Mouse (Mus musculus): ENCODE data around the gene Pla2g10.
"Not testable (repeated sequence)": the region's sequence is repeated elsewhere in the genome, so short reads cannot be mapped to it uniquely, and the experiment has no call there.

Gene Pla2g10

DNA sequence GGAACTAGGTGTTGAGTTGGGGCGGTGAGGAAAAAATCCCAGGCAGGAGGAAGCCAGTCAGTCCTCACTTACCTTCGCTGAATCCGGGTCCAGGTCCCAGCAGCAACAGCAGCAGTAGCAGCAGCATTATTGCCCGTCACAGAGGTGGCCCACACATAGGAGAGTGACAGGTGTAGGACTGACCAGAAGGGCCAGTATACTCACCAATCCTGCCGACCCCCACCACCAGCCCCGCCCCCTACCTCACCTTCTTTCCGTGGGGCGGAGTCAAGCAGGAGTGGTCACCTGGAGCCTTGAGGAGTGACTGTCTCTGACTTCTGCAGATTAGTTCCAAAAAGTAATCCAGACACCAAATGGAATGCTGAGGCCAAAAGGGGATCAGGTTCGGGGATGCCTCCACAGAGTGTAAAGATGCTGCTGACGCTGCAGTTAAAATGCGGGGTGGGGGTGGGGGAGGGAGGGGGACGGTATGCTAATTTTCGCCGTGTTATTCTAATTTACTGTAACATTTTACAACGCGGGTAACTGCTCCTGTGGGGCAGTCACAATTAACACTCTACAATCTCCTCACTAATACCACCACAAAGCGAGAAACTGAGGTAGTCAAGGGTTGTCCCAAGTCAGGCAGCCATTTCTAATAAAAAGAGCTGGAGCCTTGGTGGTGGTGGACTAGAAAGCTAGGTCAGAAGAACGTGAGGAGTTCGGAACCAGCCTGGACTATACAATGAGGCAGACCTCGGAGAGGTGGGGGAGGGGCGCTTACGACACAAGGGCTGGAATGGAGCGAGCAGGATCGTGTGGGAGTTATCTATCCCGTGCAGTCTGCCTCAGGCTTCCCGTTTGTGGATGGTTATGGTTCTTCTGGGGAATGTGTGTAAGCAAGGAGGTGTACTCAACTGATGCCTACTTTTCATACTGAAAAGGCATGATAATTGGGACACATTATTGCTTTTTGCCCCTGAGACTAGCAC is at the start of gene Pla2g10:
Pla2g10 (minus strand) TSS at position 699 of the 971 bp plus-strand sequence.
- DNase-seq (ENCODE audit: low spot score in 2 of 2): no peak

DNA sequence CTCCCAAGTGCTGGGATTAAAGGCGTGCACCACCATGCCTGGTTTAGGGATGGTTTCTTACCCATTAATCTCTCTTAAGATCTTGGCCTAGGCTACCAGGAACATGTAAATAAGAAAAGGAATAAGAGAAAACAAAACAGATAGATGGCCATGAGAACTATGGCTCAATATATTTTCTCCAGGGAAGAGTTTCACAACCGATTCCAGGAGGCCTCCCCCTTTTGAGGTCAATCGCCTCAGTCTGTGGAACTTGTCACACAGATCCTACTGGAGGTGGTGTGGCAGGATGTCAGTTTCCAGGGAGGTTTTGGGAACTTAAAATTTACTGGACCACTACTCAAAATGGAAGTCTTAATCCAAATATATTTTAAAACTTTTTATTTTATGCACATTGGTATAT is 43.9 kb upstream of the Pla2g10 start:
- not testable (repeated sequence) for DNase-seq (ENCODE audit: low spot score in 2 of 2)

DNA sequence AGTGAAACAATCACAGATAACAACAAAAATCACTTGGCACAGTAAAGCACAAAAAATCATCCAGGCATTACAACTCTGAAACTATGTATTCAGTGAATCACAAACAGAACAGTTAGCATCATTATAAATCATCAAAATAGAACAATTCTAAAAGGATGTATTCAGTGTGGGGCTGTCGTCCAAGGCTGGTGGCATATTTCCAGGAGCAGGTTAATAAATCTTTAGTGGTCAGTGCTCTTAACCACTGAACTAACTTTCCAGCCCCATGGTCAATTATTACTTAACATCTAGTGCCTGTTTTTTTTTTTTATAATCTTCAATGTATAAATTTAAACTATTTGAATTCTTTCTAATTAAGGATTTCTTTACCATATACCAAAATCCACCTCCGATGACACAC is 43.2 kb upstream of the Pla2g10 start:
- DNase-seq (ENCODE audit: low spot score in 2 of 2): not testable (repeated sequence)

DNA sequence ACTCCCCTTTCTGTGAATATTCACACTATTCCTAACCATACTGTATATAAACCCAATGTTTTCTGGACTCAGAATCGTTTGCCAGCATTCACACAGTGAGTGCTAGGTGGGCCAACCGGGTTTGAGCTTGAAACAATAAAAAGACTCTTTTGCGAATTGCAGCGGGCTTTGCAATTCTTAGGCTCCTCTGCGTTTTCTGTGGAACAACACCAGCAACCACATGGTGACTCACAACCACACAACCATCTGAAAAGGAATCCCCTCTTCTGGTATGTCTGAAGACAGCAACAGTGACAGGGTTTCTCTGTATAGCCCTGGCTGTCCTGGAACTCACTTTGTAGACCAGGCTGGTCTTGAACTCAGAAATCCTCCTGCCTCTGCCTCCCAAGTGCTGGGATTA is 41.3 kb upstream of the Pla2g10 start:
- DNase-seq (ENCODE audit: low spot score in 2 of 2): not testable (repeated sequence)

DNA sequence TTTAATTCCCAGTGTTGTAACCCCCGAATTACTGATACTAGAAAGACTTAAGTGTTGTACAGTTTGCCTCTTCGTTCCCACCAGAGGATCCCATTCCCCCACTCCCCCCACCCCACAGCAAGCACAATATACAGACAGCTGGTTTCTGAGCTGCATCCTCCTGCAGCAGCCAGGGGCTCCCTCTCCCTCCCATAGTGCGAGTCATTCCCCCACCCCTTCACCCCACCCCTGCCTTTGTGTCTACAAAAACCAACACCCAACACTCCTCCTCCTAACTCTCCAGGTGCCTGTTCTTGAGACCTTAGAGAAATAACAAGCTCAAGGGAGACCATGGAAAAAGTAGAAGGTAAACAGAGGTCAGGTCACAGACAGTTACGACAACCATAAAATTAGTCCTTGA is 40.8 kb upstream of the Pla2g10 start:
- DNase-seq (ENCODE audit: low spot score in 2 of 2): not testable (repeated sequence)

DNA sequence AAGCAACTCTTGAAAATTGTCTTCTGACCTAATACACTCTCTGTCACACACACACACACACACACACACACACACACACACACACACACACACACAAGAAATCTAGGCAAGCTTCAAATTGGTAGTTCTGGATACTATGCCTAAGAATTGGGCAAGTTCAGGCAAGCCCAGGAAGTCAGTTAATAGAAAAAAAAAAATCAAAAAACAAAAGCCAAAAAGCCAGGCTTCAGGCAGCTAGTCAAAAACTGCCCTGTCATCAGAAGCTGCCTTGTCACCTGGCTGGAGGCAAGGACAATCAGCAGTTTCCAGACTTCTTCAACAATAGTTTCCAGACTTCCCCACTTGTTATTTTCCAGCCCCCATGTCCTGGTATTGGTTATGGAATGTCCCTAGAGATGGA is 35.6 kb upstream of the Pla2g10 start:
- DNase-seq (ENCODE audit: low spot score in 2 of 2): no peak

DNA sequence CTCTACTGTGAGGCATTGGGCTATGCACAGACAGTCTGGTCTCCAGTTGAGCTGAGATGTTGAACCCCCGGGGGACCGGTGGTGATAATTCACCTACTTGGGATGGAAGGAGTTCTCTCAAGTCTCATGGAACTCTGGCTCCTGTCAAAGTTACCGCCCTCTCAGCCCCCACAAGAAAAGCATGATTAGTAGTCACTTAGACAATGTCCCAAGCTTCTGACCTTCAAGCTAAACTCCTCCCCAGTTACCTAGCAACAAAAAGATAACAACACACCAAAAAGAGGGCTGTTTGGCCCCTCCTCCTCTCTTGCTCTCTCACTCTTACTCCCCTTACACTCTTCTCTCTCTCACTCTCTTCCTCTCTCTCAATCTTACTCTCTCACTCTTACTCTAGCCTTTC is 33.7 kb upstream of the Pla2g10 start:
- no peak for DNase-seq (ENCODE audit: low spot score in 2 of 2)

DNA sequence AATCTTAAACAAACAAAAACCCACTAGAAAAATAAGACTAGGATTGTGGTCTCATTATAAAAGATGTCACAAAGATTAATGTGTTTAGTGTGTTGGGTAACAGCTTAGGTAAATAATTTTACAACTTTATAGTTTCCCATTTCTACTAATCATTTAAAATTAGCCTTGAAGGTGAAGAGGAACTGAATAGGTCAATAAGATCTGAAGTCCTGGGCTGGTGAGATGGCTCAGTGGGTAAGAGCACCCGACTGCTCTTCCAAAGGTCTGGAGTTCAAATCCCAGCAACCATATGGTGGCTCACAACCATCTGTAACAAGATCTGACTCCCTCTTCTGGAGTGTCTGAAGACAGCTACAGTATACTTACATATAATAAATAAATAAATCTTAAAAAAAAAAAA is 32.0 kb upstream of the Pla2g10 start:
- DNase-seq (ENCODE audit: low spot score in 2 of 2): not testable (repeated sequence)

DNA sequence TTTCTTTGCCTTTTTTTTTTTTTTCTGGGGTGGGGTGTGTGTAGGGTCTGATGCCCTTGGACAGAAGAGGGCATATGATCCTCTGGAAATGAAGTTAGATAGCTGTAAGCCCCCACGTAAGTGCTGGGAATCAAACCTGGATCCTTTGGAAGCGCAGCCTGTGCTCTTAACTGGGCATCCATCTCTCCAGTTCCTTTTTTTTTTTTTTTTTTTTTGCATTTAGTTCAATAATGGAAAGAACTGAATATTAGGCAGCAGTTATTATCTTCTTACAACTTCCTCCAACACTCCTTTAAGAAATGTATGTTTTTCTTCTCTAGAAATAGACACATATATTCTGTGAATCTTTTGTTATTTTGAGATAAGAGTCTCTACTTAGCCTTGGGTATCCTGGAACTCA is 27.0 kb upstream of the Pla2g10 start:
- no peak for DNase-seq (ENCODE audit: low spot score in 2 of 2)

DNA sequence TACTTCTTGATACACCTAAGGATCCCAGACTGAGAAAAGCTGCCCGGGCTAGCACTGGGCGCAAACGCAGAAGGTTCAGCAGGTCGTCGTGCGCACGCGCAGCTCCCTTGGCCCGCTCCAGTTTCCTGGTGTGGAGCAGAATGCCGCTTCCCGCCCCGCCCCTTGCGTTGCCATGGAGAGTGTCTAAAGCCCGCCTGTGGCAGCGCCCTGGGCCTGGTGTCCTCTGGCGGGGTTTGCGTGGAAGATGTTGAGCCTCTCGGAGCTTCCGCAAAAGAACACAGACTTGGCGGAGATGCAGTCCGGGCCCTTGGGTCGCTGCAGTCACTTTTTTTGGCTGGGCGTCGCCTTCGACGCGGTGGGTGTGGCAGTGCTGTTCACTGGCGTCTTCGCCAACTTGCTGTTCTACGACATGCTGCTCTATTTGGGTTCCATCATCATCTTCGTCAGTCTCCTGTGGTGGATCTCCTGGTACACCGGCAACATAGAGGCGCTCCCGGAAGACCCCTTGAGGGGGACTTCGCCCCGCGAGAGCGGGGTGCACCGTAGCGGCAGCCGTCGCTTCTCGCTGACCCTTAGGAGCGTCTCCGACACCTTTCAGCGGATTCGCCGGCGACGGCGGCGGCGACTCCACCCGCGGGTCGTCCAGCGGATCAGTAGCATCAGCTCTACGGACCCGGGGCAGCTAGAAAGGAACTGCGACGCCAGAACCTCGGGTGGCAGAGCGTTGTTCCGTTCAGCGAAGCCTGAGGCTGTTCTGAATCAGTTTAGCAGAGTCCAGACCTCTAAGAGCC is 23.8 kb upstream of the Pla2g10 start:
- peak; percentile 96 to 97 for DNase-seq (ENCODE audit: low spot score in 2 of 2)

DNA sequence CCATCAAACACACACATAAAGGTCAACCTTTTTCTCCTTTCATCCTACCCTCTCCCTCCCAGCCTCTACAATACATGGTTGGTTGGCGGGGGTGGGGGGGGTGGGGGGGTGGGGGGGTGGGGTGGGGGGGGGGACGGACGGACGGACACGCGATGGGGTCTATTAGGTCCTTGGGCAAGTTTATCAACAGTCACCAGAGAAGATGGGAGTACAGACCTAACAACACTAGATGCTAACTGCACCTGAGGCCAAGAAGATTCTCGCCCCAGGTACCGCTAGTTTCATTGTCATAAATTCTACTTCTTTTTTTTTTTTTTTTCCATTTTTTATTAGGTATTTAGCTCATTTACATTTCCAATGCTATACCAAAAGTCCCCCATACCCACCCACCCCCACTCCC is 23.2 kb upstream of the Pla2g10 start:
- no peak for DNase-seq (ENCODE audit: low spot score in 2 of 2)

DNA sequence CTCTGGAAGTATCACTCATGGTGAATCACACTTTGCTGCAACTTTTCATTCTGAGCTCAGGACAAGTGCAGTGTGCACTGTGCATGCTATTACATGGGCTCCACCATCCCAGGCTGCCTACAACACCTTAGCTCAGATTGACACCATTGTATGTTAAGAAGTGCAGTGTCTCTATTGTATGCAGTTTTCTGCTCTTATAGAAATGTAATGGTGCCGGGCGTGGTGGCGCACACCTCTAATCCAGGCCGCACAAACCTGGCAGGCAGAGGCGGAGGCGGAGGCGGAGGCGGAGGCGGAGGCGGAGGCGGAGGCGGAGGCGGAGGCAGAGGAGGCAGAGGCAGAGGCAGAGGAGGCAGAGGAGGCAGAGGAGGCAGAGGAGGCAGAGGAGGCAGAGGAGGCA is 19.8 kb upstream of the Pla2g10 start:
- no peak for DNase-seq (ENCODE audit: low spot score in 2 of 2)

DNA sequence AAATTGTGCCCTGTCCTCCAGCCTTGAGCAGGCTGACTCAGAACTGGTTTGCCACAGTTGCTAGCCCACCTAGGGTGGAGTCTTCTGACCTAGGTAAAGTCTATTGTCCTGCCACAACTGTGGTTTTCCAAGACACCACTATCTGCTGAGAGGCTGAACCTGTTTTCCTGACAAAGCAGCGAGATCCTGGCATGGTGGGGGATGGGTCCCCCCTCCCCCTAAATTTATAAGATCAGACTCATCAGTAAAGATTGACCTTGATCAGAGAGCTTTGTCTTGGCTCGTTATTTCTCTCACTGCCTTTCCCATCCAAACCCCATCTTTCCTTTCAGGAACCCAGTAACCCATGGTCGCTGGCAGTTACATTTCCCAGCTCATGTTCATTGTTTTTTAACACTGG is 19.2 kb upstream of the Pla2g10 start:
- no peak for DNase-seq (ENCODE audit: low spot score in 2 of 2)

DNA sequence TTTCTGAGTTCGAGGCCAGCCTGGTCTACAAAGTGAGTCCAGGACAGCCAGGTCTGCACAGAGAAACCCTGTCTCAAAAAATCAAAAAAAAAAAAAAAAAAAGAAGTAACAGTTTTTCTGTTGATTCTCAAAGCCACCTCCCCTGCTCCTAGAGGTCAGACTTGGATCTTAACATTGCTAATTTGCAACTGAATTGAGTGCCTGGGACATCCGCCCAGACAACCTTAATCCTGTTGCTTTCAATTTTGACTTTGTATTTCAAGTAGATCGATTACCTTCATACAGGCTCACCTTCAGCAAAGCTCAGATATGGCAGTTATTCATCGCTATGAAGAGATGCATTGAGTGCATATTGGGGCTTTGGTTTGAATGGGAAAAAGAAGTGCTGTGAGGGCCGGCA is 18.5 kb upstream of the Pla2g10 start:
- DNase-seq (ENCODE audit: low spot score in 2 of 2): no peak

DNA sequence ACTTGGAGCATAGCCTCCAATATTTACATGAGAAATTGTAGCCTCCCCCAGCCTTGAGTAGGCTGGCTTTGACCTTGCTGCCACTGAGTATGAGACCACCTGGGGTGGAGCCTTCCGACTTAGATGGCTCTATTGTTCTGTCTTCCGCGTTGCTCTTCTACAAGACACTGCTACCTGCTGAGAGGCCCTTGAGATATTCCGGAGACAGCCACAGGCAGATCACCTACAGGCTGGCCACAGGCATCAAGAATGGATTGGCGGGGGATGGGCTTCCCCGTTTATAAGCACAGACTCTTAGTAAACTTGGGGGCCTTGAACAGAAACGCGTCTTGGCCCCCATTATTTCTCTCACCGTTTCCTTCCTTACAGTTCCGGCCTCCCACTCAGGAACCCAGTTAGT is 18.0 kb upstream of the Pla2g10 start:
- DNase-seq (ENCODE audit: low spot score in 2 of 2): not testable (repeated sequence)

DNA sequence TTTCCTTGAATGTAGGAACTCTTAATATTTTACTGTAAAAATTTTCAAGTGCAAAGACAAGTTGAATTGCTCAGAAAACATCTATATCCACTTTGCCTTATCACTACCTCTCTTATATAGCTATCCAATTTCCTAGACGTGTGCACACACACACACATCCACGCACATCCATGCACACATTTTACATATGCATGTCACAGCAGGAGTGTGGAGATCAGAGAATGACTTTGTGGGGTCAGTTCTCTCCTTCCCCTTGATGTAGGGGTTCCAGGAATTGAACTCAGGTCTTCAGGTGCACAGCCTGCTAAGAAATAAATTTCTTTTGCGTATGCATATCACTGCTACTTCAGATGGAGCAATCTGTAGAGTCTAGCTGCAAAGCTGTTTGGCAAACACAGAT is 17.3 kb upstream of the Pla2g10 start:
- no peak for DNase-seq (ENCODE audit: low spot score in 2 of 2)

DNA sequence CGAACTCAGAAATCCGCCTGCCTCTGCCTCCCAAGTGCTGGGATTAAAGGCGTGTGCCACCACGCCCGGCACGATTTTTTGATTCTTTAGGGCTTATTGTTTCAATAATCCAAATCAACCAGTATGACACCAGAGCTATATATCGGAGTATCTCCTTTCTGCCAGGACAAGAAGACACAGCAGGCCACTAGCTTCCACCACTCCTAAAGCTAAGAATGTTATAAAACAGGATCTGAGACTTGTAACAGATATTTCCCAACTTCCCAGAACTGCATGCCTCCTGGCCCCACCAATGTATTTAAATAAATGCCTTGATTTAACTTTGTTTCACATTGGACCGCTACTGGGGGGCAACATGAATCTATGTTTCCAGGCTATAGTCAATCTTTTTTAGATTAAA is 16.9 kb upstream of the Pla2g10 start:
- no peak for DNase-seq (ENCODE audit: low spot score in 2 of 2)

DNA sequence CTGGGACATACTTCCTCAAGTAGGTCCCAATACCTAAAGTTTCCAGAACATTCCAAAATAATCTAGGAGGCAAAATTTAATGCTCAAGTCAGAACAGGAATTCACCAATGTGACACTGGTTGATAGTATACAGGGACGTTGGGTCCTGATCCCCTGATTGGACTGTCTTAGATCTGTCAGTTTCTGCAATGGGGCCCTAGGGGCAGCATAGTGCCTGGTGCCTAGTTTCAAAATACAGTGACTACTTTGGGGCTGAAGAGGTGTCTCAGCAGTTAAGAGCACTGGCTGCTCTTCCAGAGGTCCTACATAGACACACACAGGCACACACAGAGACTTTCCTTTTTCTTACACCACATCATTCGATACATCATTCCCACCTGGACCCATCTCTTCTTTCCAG is 10.1 kb upstream of the Pla2g10 start:
- DNase-seq (ENCODE audit: low spot score in 2 of 2): no peak

DNA sequence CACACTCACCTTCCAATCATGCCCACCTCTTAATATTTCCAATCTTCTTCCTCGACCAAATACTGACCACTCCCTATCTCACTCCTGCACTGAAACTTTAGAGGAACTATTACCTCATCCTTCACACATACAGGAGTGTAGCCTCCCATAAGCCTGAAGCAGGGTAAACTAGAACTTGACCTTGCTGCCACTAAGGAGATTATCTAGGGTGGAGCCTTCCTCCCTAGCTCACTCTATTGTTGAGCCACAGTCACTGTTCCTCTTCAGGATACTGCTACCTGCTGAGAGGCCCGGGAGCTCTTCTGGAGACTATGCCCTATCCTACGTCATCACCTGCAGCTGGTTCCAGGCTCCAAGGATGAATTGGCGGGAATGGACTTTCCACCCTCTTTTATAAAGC is 8.3 kb upstream of the Pla2g10 start:
- DNase-seq (ENCODE audit: low spot score in 2 of 2): not testable (repeated sequence)

DNA sequence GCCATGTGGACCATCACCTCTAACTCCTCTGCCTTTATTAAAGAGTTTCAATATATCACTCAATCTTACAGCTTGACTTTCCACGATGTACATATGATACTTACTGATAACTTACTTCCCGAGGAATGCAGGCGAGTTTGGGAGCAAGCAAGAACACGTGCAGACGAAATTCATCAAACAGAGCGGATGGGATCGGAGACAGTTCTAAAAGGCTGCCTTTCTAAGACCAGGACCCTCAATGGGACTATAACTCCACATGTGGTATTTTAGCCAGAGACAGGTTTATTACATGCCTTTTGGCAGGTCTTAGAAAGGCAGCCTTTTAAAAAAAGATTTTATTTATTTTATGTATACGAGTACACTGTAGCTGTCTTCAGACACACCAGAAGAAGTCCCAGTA is 5.2 kb upstream of the Pla2g10 start:
- DNase-seq (ENCODE audit: low spot score in 2 of 2): no peak

DNA sequence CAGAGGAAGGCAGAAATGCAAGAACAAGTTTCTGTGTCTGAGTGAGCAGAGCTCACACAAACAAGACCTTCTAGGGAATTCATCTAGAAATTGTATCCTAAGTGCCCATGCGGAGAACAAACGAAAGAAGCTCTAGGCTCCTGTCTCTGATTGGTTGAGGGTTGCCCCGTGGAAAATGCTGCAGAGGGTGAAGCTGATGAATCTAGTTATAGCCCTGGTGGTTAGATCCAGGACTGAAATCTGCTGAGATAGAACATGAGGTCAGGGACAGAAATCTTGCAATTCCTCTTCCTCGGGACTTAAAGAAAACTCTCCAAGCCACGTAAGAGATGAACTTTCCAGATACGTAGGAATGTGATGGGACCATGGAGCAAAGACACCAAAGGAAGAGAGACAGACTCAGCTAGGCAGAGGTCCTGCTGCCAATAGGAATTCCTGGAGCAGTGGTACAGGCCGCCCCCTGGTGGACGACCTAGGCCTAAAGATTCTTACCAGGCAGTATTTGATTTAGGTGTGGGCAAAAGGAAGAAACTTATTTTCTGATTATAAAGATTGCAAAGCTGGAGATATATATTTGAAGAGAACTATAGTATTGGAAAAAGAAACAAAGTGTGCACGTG is 2.8 kb upstream of the Pla2g10 start:
- DNase-seq (ENCODE audit: low spot score in 2 of 2): peak; percentile 70 to 85

DNA sequence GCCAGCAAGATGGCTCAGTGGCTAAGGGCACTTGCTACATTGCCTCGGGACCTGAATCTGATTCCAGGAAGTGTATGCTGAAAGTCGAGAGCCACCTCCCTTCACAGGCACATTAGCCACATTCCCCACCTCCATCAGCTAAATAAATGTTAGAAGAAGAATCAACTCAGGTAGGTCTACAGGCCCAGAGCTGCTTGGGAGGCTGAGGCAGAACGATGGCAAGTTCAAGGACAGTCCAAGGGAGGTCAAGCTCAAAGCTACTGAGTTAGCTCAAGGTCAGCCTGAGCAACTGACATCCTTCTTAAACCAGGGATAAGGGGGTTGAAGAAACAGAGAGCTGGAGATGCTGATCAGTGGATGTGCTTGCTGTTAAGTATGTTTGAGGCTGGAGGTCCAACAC is 2.0 kb upstream of the Pla2g10 start:
- no peak for DNase-seq (ENCODE audit: low spot score in 2 of 2)
